Mouse (Mus musculus) MEL (cell line): Measurements from ENCODE around the gene Cchcr1. TPM values are rescaled to one million over a fixed set of nuclear protein-coding genes. Genes with fewer than 3 reads are reported as not detected.

Source experiments
- DNase-seq: peaks from one replicate; pipeline ENCODE4 v3.0.0; 2011; ENCODE audit warnings: low read depth, low spot score
- H3K27ac ChIP-seq: 2 replicates; pipeline ENCODE4 v1.5.1; 2012; ENCODE audit warnings: low read depth, mild to moderate bottlenecking, control low read depth, low read length, moderate library complexity; ENCODE audit not compliant: control insufficient read depth
- H3K27me3 ChIP-seq, 2 experiments: fragments of 150-350 bp in 1 of 2; sonication (generic) in 1 of 2; 2 replicates each; pipeline ENCODE4 v1.6.1; 2012; ENCODE audit warnings: low read length in 2 of 2, mild to moderate bottlenecking in 2 of 2, improper control_type of control experiment in 1 of 2, moderate library complexity in 1 of 2; ENCODE audit not compliant: insufficient read depth in 2 of 2, control insufficient read depth in 1 of 2
- H3K36me3 ChIP-seq, 2 experiments: 2 replicates each; pipeline ENCODE4 v1.6.1; 2012 to 2014; ENCODE audit warnings: low read length in 2 of 2, improper control_type of control experiment in 1 of 2, inconsistent platforms in 1 of 2, mild to moderate bottlenecking in 1 of 2; ENCODE audit not compliant: insufficient read depth in 2 of 2, control insufficient read depth in 1 of 2
- H3K4me1 ChIP-seq, 2 experiments: fragments of 150-350 bp in 1 of 2; sonication (generic) in 1 of 2; 2 replicates each; pipeline ENCODE4 v1.6.1; 2012; ENCODE audit warnings: low read length in 2 of 2, improper control_type of control experiment in 1 of 2, mild to moderate bottlenecking in 1 of 2; ENCODE audit not compliant: insufficient read depth in 2 of 2, control insufficient read depth in 1 of 2
- H3K4me3 ChIP-seq, 2 experiments: fragments of 150-350 bp in 1 of 2; sonication (generic) in 1 of 2; 2 replicates each; pipeline ENCODE4 v1.5.1; 2012; ENCODE audit warnings: low read depth in 2 of 2, low read length in 2 of 2, mild to moderate bottlenecking in 2 of 2, moderate library complexity in 2 of 2, control low read depth in 1 of 2, improper control_type of control experiment in 1 of 2; ENCODE audit not compliant: control insufficient read depth in 1 of 2, insufficient read depth in 1 of 2
- H3K79me2 ChIP-seq: 2 replicates; pipeline ENCODE4 v1.6.1; 2012; ENCODE audit warnings: mild to moderate bottlenecking, low read length, moderate library complexity; ENCODE audit not compliant: control insufficient read depth, poor library complexity, insufficient read depth
- H3K9ac ChIP-seq: 2 replicates; pipeline ENCODE4 v1.6.1; 2012; ENCODE audit warnings: low read depth, mild to moderate bottlenecking, control low read depth, low read length, moderate library complexity; ENCODE audit not compliant: control insufficient read depth, poor library complexity, severe bottlenecking
- H3K9me3 ChIP-seq: fragments of 150-350 bp; sonication (generic); replicated peaks from 2 replicates; pipeline ENCODE4 v1.6.1; 2012; ENCODE audit warnings: mild to moderate bottlenecking, low read length, improper control_type of control experiment, moderate library complexity; ENCODE audit not compliant: insufficient read depth
- BHLHE40 ChIP-seq: IDR thresholded peaks from 2 replicates; pipeline ENCODE4 v1.6.1; 2012; ENCODE audit warnings: low read depth, mild to moderate bottlenecking, inconsistent platforms, low read length, improper control_type of control experiment, borderline replicate concordance
- CHD1 ChIP-seq: IDR thresholded peaks from 2 replicates; pipeline ENCODE4 v1.6.1; 2012; ENCODE audit warnings: low read depth, mild to moderate bottlenecking, inconsistent platforms, low read length, improper control_type of control experiment
- CHD2 ChIP-seq: IDR thresholded peaks from 2 replicates; pipeline ENCODE4 v1.6.1; 2011; ENCODE audit warnings: low read length, improper control_type of control experiment
- ELF1 ChIP-seq: IDR thresholded peaks from 2 replicates; pipeline ENCODE4 v1.6.1; 2014; ENCODE audit warnings: low read depth, mild to moderate bottlenecking, inconsistent platforms, low read length, improper control_type of control experiment, moderate library complexity
- EP300 ChIP-seq, 2 experiments: IDR thresholded peaks; 2 replicates each; pipeline ENCODE4 v1.6.1; 2011; ENCODE audit warnings: improper control_type of control experiment in 2 of 2, low read length in 2 of 2, low read depth in 1 of 2, mild to moderate bottlenecking in 1 of 2
- GABPA ChIP-seq: IDR thresholded peaks from 2 replicates; pipeline ENCODE4 v1.6.1; 2012; ENCODE audit warnings: low read depth, mild to moderate bottlenecking, inconsistent platforms, low read length, improper control_type of control experiment, moderate library complexity
- GATA1 ChIP-seq: IDR thresholded peaks from 2 replicates; pipeline ENCODE4 v1.6.1; 2011; ENCODE audit warnings: low read depth, low read length, improper control_type of control experiment
- HCFC1 ChIP-seq: IDR thresholded peaks from 2 replicates; pipeline ENCODE4 v1.6.1; 2012; ENCODE audit warnings: low read depth, mild to moderate bottlenecking, inconsistent platforms, low read length, improper control_type of control experiment, moderate library complexity
- JUND ChIP-seq: IDR thresholded peaks from 2 replicates; pipeline ENCODE4 v1.6.1; 2011; ENCODE audit warnings: low read depth, mild to moderate bottlenecking, improper control_type of control experiment, low read length
- KAT2A ChIP-seq: conservative IDR thresholded peaks from 2 replicates; pipeline ENCODE4 v1.6.1; 2012; ENCODE audit warnings: low read depth, low read length, improper control_type of control experiment, inconsistent platforms
- MAFK ChIP-seq: IDR thresholded peaks from 2 replicates; pipeline ENCODE4 v1.6.1; 2011; ENCODE audit warnings: low read depth, mild to moderate bottlenecking, low read length, improper control_type of control experiment, borderline replicate concordance
- MAX ChIP-seq: IDR thresholded peaks from 2 replicates; pipeline ENCODE4 v1.6.1; 2011; ENCODE audit warnings: low read length, improper control_type of control experiment
- MAZ ChIP-seq: IDR thresholded peaks from 2 replicates; pipeline ENCODE4 v1.6.1; 2012; ENCODE audit warnings: low read depth, mild to moderate bottlenecking, inconsistent platforms, low read length, improper control_type of control experiment
- MEF2A ChIP-seq: IDR thresholded peaks from 2 replicates; pipeline ENCODE4 v1.6.1; 2014; ENCODE audit warnings: low read depth, mild to moderate bottlenecking, inconsistent platforms, low read length, improper control_type of control experiment; ENCODE audit not compliant: poor library complexity, insufficient replicate concordance, severe bottlenecking; ENCODE audit errors: extremely low read depth
- NELFE ChIP-seq: IDR thresholded peaks from 2 replicates; pipeline ENCODE4 v1.6.1; 2011; ENCODE audit warnings: low read depth, low read length, improper control_type of control experiment
- NRF1 ChIP-seq: IDR thresholded peaks from 2 replicates; pipeline ENCODE4 v1.6.1; 2014; ENCODE audit warnings: low read depth, mild to moderate bottlenecking, inconsistent platforms, low read length, improper control_type of control experiment, moderate library complexity; ENCODE audit not compliant: poor library complexity, insufficient read depth, severe bottlenecking
- POLR2AphosphoS2 ChIP-seq: IDR thresholded peaks from 2 replicates; pipeline ENCODE4 v1.6.1; 2011; ENCODE audit warnings: low read length, improper control_type of control experiment
- POLR2AphosphoS5 ChIP-seq: IDR thresholded peaks from 2 replicates; pipeline ENCODE4 v1.6.1; 2012; ENCODE audit warnings: low read depth, borderline replicate concordance, mild to moderate bottlenecking, inconsistent platforms, low read length, moderate library complexity, mixed read lengths
- RAD21 ChIP-seq: IDR thresholded peaks from 2 replicates; pipeline ENCODE4 v1.6.1; 2011; ENCODE audit warnings: mild to moderate bottlenecking, low read depth, low read length, improper control_type of control experiment
- SIN3A ChIP-seq: IDR thresholded peaks from 2 replicates; pipeline ENCODE4 v1.6.1; 2012; ENCODE audit warnings: low read length, improper control_type of control experiment, inconsistent platforms
- TAL1 ChIP-seq: IDR thresholded peaks from 2 replicates; pipeline ENCODE4 v1.6.1; 2012; ENCODE audit warnings: mild to moderate bottlenecking, inconsistent platforms, low read length, moderate library complexity, mixed read lengths
- TBP ChIP-seq: IDR thresholded peaks from 2 replicates; pipeline ENCODE4 v1.8.0; 2011; ENCODE audit warnings: low read depth, low read length, improper control_type of control experiment
- TCF12 ChIP-seq: IDR thresholded peaks from 2 replicates; pipeline ENCODE4 v1.6.1; 2014; ENCODE audit warnings: low read depth, mild to moderate bottlenecking, inconsistent platforms, low read length, improper control_type of control experiment, moderate library complexity
- UBTF ChIP-seq: IDR thresholded peaks from 2 replicates; pipeline ENCODE4 v1.6.1; 2012; ENCODE audit warnings: low read depth, mild to moderate bottlenecking, inconsistent platforms, low read length, improper control_type of control experiment, moderate library complexity, borderline replicate concordance; ENCODE audit not compliant: insufficient read depth
- ZC3H11A ChIP-seq: IDR thresholded peaks from 2 replicates; pipeline ENCODE4 v1.6.1; 2012; ENCODE audit warnings: low read depth, mild to moderate bottlenecking, inconsistent platforms, low read length, improper control_type of control experiment
- ZMIZ1 ChIP-seq: IDR thresholded peaks from 2 replicates; pipeline ENCODE4 v1.6.1; 2012; ENCODE audit warnings: low read depth, mild to moderate bottlenecking, inconsistent platforms, low read length, improper control_type of control experiment, moderate library complexity
- ZNF384 ChIP-seq: IDR thresholded peaks from 2 replicates; pipeline ENCODE4 v1.6.1; 2012; ENCODE audit warnings: low read depth, mild to moderate bottlenecking, inconsistent platforms, low read length, improper control_type of control experiment
- polyA plus RNA-seq, 2 experiments: library from polyadenylated mRNA; stranded (reverse) in 1 of 2; unstranded in 1 of 2; fragments of >175 nt in 1 of 2; fragments of >200 nt in 1 of 2; gene quantifications; 2 replicates each; pipeline versions ENCODE4 v1.2.1 to v1.2.4; 2012; ENCODE audit warnings: low replicate concordance in 2 of 2, low read depth in 1 of 2; ENCODE audit not compliant: insufficient read length in 2 of 2, insufficient read depth in 1 of 2, missing spikeins in 1 of 2
- total RNA-seq: library from RNA; depleted of rRNA; stranded (reverse); fragments of 300-350 nt; gene quantifications from 2 replicates; pipeline ENCODE4 v1.2.3, GENCODE M21; 2012

Cchcr1 gene
- total and polyA plus RNA-seq, 3 experiments = 14.3 to 21.7 TPM; not detected in 1

GRCm38 (mm10) chr17:35557351-35557750, 40.5 kb downstream of the Cchcr1 start:
- no peak for TF ChIP-seq NELFE
- no peak for TF ChIP-seq ZMIZ1
- no peak for TF ChIP-seq POLR2AphosphoS2
- TF ChIP-seq EP300 (IDR thresholded peaks at IDR 0.05; ENCODE audit: low read depth in 1 of 2, low read length in 2 of 2) = no peak
- no peak for TF ChIP-seq CHD2
- TF ChIP-seq UBTF = no peak
- TF ChIP-seq GATA1 = no peak
- no peak for TF ChIP-seq KAT2A
- TF ChIP-seq ZC3H11A = no peak
- TF ChIP-seq ZNF384 = no peak
- TF ChIP-seq BHLHE40 = no peak
- TF ChIP-seq CHD1 = no peak
- TF ChIP-seq TAL1 = no peak
- TF ChIP-seq TBP = no peak
- no peak for TF ChIP-seq POLR2AphosphoS5
- no peak for TF ChIP-seq TCF12

GRCm38 (mm10) chr17:35558216-35558615, 41.3 kb downstream of the Cchcr1 start:
- peak; percentile 42 for DNase-seq
- Histone ChIP-seq H3K27me3 (no peaks in the 10 kb centered on the region; a peak in 2 of 4 replicates), H3K79me2 (no peaks in the 10 kb centered on the region), H3K4me1 (peaks cover 0 to 6% of the 10 kb centered on the region in 2 experiments; a peak in 1 of 4 replicates), H3K36me3 (no peaks in the 10 kb centered on the region), H3K9ac (no peak overlapping the region)
- TF ChIP-seq CHD1 = no peak
- TF ChIP-seq MEF2A = no peak
- no peak for TF ChIP-seq ZC3H11A
- TF ChIP-seq HCFC1 = no peak
- TF ChIP-seq ELF1 = no peak
- no peak for TF ChIP-seq MAX
- TF ChIP-seq BHLHE40 = no peak
- TF ChIP-seq JUND = no peak
- TF ChIP-seq TAL1 = no peak
- no peak for TF ChIP-seq RAD21
- TF ChIP-seq ZMIZ1 = no peak
- TF ChIP-seq MAFK = no peak
- TF ChIP-seq CHD2 = no peak
- TF ChIP-seq MAZ = no peak
- no peak for TF ChIP-seq POLR2AphosphoS5
- TF ChIP-seq ZNF384 = no peak
- TF ChIP-seq GABPA = no peak
- TF ChIP-seq EP300 (IDR thresholded peaks at IDR 0.05; ENCODE audit: low read depth in 1 of 2, low read length in 2 of 2) = no peak
- no peak for TF ChIP-seq NRF1
- TF ChIP-seq SIN3A = no peak
- TF ChIP-seq, all 39 proteins: peak for 0
- H3K27ac ChIP-seq = no peak overlapping the region
- H3K4me3 ChIP-seq = no peak overlapping the region
- no peaks in the 10 kb centered on the region for H3K9me3 ChIP-seq

More at GRCm38 (mm10) chr17:35557351-35557750, 40.5 kb downstream of the Cchcr1 start:
- no peak overlapping the region for H3K4me3 ChIP-seq
- no peaks in the 10 kb centered on the region for H3K9me3 ChIP-seq
- no peak overlapping the region for H3K9ac ChIP-seq
- H3K79me2 ChIP-seq = no peaks in the 10 kb centered on the region
- DNase-seq = no peak
- H3K4me1 ChIP-seq = peaks cover 0 to 6% of the 10 kb centered on the region in 2 experiments; a peak in 1 of 4 replicates
- H3K27me3 ChIP-seq = no peaks in the 10 kb centered on the region; a peak in 2 of 4 replicates
- no peak overlapping the region for H3K27ac ChIP-seq
- H3K36me3 ChIP-seq = no peaks in the 10 kb centered on the region
